Mouse (Mus musculus) forelimb bud, embryonic 11.5 days (tissue): ENCODE results near the gene Banp.

Experiments
- DNase-seq: peaks from one replicate; pipeline ENCODE4 v3.0.0-alpha.2; 2012; ENCODE audit warnings: low read depth, low spot score

Banp gene

GRCm38 (mm10) chr8:121926266-121926665, 23.3 kb upstream of the Banp start:
- no peak for DNase-seq

GRCm38 (mm10) chr8:121927316-121927715, 22.2 kb upstream of the Banp start:
- no peak for DNase-seq

- DNase-seq: no peak
These were observed 19.5 kb upstream of the Banp start for GRCm38 (mm10) chr8:121930047-121930446.

GRCm38 (mm10) chr8:121931571-121931970, 18.0 kb upstream of the Banp start:
- DNase-seq: no peak

- no peak for DNase-seq
These were observed 17.4 kb upstream of the Banp start for GRCm38 (mm10) chr8:121932026-121932667.

GRCm38 (mm10) chr8:121932668-121933520, 16.7 kb upstream of the Banp start:
- DNase-seq: no peak

GRCm38 (mm10) chr8:121934506-121934905, 15.0 kb upstream of the Banp start:
- DNase-seq: peak; percentile 45

DNA sequence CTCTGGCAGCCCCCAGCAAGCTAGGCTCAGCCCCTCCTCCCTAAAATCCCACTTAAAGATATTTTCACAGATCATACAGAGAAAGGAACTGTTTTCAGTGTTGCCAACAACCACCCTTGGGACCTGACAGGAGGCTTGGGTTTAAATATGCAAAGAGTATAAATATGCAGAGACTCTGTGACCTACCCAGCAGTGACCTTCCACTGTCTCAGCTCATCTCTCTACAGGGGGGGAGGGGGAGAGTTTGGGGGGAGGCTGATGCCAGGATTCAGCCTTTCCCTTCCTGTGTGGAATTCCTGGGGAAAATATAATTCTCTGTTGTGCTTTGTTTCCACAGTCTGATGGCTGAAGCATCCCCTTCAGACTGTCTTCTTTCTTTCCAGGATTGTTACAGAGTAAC, 14.6 kb upstream of the Banp start:
- DNase-seq: no peak

- peak; percentile 58 for DNase-seq
These were observed 13.9 kb upstream of the Banp start for GRCm38 (mm10) chr8:121935341-121936294.

- no peak for DNase-seq
These were observed 13.2 kb upstream of the Banp start for GRCm38 (mm10) chr8:121936391-121936790.

DNA sequence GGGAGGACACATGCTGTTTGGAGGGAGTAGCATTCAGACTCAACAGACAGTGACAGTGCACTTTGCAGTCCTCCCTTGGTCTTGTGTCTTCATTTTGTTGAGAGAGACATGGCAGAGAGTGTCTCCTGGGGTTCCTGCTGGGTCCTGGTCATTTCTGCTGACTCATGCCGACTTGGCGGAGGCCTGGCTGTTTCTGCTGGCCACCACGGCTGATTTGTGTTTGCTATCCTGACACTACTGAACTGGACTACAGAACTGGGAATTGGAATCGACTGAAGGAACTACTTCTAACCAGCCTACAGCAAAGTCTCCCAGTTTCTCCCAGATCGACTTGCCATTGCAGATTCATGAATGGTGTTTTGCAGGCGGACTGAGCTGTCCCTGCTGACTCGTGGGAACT, 10.8 kb upstream of the Banp start:
- no peak for DNase-seq

- no peak for DNase-seq
These were observed 6.5 kb upstream of the Banp start for GRCm38 (mm10) chr8:121943057-121943540.

DNA sequence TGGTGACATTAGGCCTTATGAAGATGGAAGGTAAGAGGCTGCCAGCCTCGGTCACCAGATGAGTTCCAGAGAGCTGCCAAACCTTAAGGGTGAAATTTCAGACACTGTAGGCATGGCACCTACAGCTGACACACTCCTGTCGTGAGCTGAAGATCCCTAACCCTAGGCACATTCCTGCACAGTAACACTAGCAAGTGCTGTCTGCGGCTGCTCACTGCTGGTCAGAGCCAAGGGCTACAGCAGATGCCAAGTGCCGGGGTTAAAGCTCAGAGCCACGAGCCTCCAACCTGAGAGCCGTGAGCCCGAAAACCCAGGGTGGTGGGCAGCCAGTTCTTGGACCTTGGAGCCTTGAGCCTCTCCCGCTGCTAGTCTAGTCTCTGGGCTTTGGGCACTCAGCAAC, 5.8 kb upstream of the Banp start:
- no peak for DNase-seq

DNA sequence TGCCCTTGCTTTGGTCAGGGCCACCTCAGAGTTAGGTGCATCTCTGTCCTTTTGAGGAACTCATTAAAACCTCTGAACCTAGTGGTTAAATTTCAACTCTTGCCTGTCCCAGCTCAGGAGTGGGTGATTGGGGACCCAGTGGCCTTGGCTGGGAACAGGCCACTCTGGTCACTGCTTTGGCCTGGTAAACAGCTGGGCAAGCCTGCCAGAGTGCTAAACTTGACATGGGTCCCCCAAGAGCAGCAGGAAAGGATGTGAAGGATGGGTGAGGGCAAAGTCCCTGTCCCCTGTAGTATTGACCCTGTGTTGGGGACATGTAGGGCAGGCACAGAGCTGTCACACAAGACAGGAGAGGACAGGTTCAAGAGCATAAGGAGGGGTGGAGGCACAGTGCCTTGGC, 4.7 kb upstream of the Banp start, which contains the start of gene Car5a:
Car5a (minus strand) TSS at position 74 of the 400 bp plus-strand sequence.
- DNase-seq: no peak

DNA sequence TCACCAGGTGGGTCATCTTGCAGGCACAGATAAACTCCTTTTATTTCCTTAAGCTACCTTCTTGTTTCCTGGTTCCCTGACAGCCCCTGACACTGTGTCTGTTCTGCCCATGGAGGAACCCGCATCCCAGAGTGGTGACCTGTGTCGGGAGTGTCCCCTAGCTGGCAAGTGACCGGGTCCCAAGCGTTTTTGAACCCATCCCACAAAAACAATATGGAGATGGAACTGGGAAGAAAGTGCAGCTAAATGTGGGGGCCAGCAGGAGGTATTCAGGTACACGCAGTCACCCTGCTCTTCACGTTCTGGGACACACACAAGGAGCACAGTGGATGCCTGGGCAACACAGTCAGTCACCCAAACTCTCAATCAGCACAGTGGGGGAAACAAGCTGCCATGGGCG, 3.2 kb upstream of the Banp start:
- no peak for DNase-seq

- no peak for DNase-seq
These were observed 2.4 kb upstream of the Banp start for GRCm38 (mm10) chr8:121947047-121947752.

DNA sequence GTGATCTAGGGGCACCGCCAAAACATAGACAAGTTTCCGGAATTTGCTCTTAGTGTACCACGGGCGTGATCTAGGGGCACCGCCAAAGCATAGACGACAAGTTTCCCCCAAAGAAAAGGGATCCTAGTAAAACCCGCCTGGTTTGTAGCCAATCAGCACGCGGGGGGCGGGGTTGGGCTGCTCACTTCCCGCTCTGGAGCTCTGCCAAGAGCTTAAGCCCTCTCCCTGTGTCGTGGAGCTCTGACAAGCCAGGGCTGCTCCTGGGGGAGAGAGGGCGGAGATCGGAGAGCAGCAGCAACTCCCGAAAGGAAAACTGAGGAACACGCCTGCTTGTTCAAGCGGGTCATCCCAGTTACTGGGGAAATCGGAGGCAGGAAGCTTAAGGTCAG, 1.8 kb upstream of the Banp start:
- DNase-seq: peak; percentile 94

- DNase-seq: no peak
These were observed 1.0 kb upstream of the Banp start for GRCm38 (mm10) chr8:121948321-121949145.

- DNase-seq: peak; percentile 99
These were observed 595 bp downstream of the Banp start for GRCm38 (mm10) chr8:121949941-121950748.
